19 mouse cellular contexts compared by ENCODE assay signal in the genomic region with DNA sequence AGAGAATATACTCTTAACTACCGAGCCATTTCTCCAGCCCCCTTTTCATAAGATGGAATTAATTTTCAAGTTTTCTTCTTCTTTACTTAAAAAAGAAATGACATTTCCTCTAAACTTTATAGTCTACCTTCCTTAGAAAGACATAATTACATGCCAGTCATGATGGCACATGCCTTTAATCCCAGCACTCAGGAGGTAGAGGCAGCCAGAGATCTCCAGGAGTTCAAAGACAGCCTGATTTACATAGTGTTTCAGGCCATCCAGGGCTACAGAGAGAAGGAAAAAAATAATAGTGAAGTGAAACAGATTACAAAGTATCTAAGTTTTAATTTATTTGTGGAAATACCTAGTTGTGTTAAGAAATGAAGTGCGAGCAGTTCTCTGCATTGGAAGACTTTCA. TPM values are rescaled to one million over a fixed set of nuclear protein-coding genes. Genes with fewer than 3 reads are reported as not detected.
DNase-seq lines count a peak whose midpoint lies in the region; ATAC-seq and TF ChIP-seq lines count a peak whose summit lies in the region.
"Had no signal": no experiment of that assay in that cellular context is flagged by ENCODE, and none has a peak within 500 bp of the region (broad histone marks: within the 10 kb centered on the region; RNA-seq: fewer than 3 reads in every experiment).

No protein-coding gene starts in this region.

- H3K36me3 ChIP-seq in forebrain, embryonic 14.5 days (ENCODE audit: control insufficient read depth, insufficient read depth, low read length), result no peaks in the 10 kb centered on the region
- H3K36me3 ChIP-seq in forebrain, embryonic 10.5 days (replicated peaks), result no peaks in the 10 kb centered on the region
- no peaks in the 10 kb centered on the region for H3K36me3 ChIP-seq in forebrain, embryonic 16.5 days (ENCODE audit: control insufficient read depth, insufficient read depth)
- H3K36me3 ChIP-seq in forebrain, postnatal 0 days (ENCODE audit: insufficient read depth), result no peaks in the 10 kb centered on the region
- H3K36me3 ChIP-seq: embryonic facial prominence, embryonic 13.5 days; embryonic facial prominence, embryonic 15.5 days had no signal

- no peaks in the 10 kb centered on the region for H3K9me3 ChIP-seq in forebrain, embryonic 14.5 days (replicated peaks; ENCODE audit: control insufficient read depth, low read length)
- H3K9me3 ChIP-seq in forebrain, embryonic 10.5 days, result peaks cover 4% of the 10 kb centered on the region; the same call in 1 of the 2 replicates
- no peaks in the 10 kb centered on the region for H3K9me3 ChIP-seq in forebrain, embryonic 16.5 days (ENCODE audit: control insufficient read depth, low read length)
- no peaks in the 10 kb centered on the region for H3K9me3 ChIP-seq in forebrain, postnatal 0 days (ENCODE audit: low read length)
- H3K9me3 ChIP-seq: embryonic facial prominence, embryonic 13.5 days; embryonic facial prominence, embryonic 15.5 days had no signal

- DNase-seq in forebrain, embryonic 14.5 days (ENCODE audit: low spot score), result no peak
- no peak for DNase-seq in forebrain, embryonic 10.5 days (ENCODE audit: extremely low spot score, low spot score)
- no peak for DNase-seq in forebrain, postnatal 0 days
- no peak for DNase-seq in ovary, postnatal 14 days (ENCODE audit: low spot score)
- DNase-seq: adrenal gland, adult 2 months; adrenal gland, postnatal 10 days; adrenal gland, postnatal 25 days; cerebellum, adult 11 months; cerebellum, adult 18-20 months; cerebellum, adult 8-10 months; cerebellum, adult 9-11 months; cerebellum, postnatal 14 days; cerebellum, postnatal 36 days; embryo, embryonic 11 days had no signal

- WGBS in forebrain, embryonic 14.5 days, result 77% methylated on average over 2 of the region's 2 CpGs
- WGBS in forebrain, embryonic 10.5 days, result 91% methylated on average over 2 of the region's 2 CpGs
- 44% methylated on average over 2 of the region's 2 CpGs for WGBS in forebrain, embryonic 16.5 days
- WGBS in forebrain, postnatal 0 days, result 39% methylated on average over 2 of the region's 2 CpGs

- H3K27ac ChIP-seq in forebrain, embryonic 14.5 days (ENCODE audit: low read depth, low read length), result no peak overlapping the region
- H3K27ac ChIP-seq in forebrain, embryonic 10.5 days, result no peak overlapping the region
- 0 out of 2 replicates have a peak overlapping the region, but pooled peaks have one; percentile 13 for H3K27ac ChIP-seq in forebrain, embryonic 16.5 days (ENCODE audit: low read length)
- no peak overlapping the region for H3K27ac ChIP-seq in forebrain, postnatal 0 days (ENCODE audit: low read depth, low read length)
- H3K27ac ChIP-seq: embryonic facial prominence, embryonic 13.5 days; embryonic facial prominence, embryonic 15.5 days had no signal

- H3K4me2 ChIP-seq in forebrain, embryonic 14.5 days (ENCODE audit: low read length), result no peak overlapping the region
- no peak overlapping the region for H3K4me2 ChIP-seq in forebrain, embryonic 16.5 days (ENCODE audit: low read length)
- no peak overlapping the region; the same call in 1 of the 2 replicates for H3K4me2 ChIP-seq in forebrain, postnatal 0 days (ENCODE audit: low read depth)
- H3K4me2 ChIP-seq: embryonic facial prominence, embryonic 13.5 days; embryonic facial prominence, embryonic 15.5 days had no signal

- H3K4me3 ChIP-seq in forebrain, embryonic 14.5 days (ENCODE audit: low read depth, low read length), result no peak overlapping the region
- H3K4me3 ChIP-seq in forebrain, embryonic 10.5 days, result no peak overlapping the region
- H3K4me3 ChIP-seq in forebrain, embryonic 16.5 days (replicated peaks; ENCODE audit: low read length), result no peak overlapping the region
- H3K4me3 ChIP-seq in forebrain, postnatal 0 days (ENCODE audit: low read depth, low read length), result no peak overlapping the region
- H3K4me3 ChIP-seq: embryonic facial prominence, embryonic 13.5 days; embryonic facial prominence, embryonic 15.5 days; erythroblast, embryonic 14.5 days had no signal

- peaks cover 5% of the 10 kb centered on the region; the same call in 1 of the 2 replicates for H3K4me1 ChIP-seq in forebrain, embryonic 14.5 days (ENCODE audit: control insufficient read depth, insufficient read depth, low read length)
- peaks cover 11% of the 10 kb centered on the region for H3K4me1 ChIP-seq in forebrain, embryonic 10.5 days
- H3K4me1 ChIP-seq in forebrain, embryonic 16.5 days (replicated peaks; ENCODE audit: control insufficient read depth, insufficient read depth, low read length), result peaks cover 8% of the 10 kb centered on the region
- H3K4me1 ChIP-seq in forebrain, postnatal 0 days (ENCODE audit: insufficient read depth), result 0 out of 2 replicates have a peak, but pooled peaks cover 11% of the 10 kb centered on the region
- H3K4me1 ChIP-seq: embryonic facial prominence, embryonic 13.5 days; embryonic facial prominence, embryonic 15.5 days had no signal

- no peaks in the 10 kb centered on the region for H3K27me3 ChIP-seq in forebrain, embryonic 14.5 days (replicated peaks; ENCODE audit: control insufficient read depth, insufficient read depth, low read length)
- no peaks in the 10 kb centered on the region for H3K27me3 ChIP-seq in forebrain, embryonic 10.5 days (ENCODE audit: poor library complexity, severe bottlenecking)
- no peaks in the 10 kb centered on the region for H3K27me3 ChIP-seq in forebrain, embryonic 16.5 days (replicated peaks; ENCODE audit: control insufficient read depth, insufficient read depth, low read length)
- no peaks in the 10 kb centered on the region for H3K27me3 ChIP-seq in forebrain, postnatal 0 days (ENCODE audit: insufficient read depth, low read length)
- H3K27me3 ChIP-seq: embryonic facial prominence, embryonic 13.5 days; embryonic facial prominence, embryonic 15.5 days had no signal

- no peak for TF ChIP-seq CTCF in forebrain, postnatal 0 days (IDR thresholded peaks at IDR 0.05; ENCODE audit: low read depth)

- H3K9ac ChIP-seq in forebrain, embryonic 14.5 days (ENCODE audit: low read length), result no peak overlapping the region
- no peak overlapping the region for H3K9ac ChIP-seq in forebrain, embryonic 16.5 days (replicated peaks; ENCODE audit: low read depth, low read length)
- H3K9ac ChIP-seq in forebrain, postnatal 0 days, result no peak overlapping the region
- H3K9ac ChIP-seq: embryonic facial prominence, embryonic 13.5 days; embryonic facial prominence, embryonic 15.5 days had no signal

- peak; percentile 27; the same call in 1 of the 2 replicates for ATAC-seq in forebrain, embryonic 14.5 days
- ATAC-seq in forebrain, embryonic 16.5 days, result peak; percentile 53
- peak; percentile 62 for ATAC-seq in forebrain, postnatal 0 days

RNA-seq across cellular contexts. Expression of a gene that starts 26.6 kb away (rescaled TPM):
- polyA plus RNA-seq in forebrain, embryonic 14.5 days (2014; fragmentation: Nextera tagmentation; extraction: Ambion mirVana), result 31.8 and 36.0 TPM in 2 replicates
- 27.1 and 31.4 TPM in 2 replicates for polyA plus RNA-seq in forebrain, embryonic 10.5 days (2016; fragmentation: Nextera tagmentation; extraction: Ambion mirVana)
- 34.2 and 36.7 TPM in 2 replicates for polyA plus RNA-seq in forebrain, embryonic 16.5 days (2015; fragmentation: Nextera tagmentation; extraction: Ambion mirVana)
- total RNA-seq in forebrain, postnatal 0 days (2014; rRNA removed), result 30.2 and 31.8 TPM in 2 replicates
- 18.0 and 22.1 TPM in 2 replicates for polyA plus RNA-seq in forebrain, postnatal 0 days (2015; fragmentation: Nextera tagmentation; extraction: Ambion mirVana)

RNA-seq across cellular contexts. Expression of a gene that starts 27.4 kb away (rescaled TPM):
- polyA plus RNA-seq in forebrain, embryonic 14.5 days (2014; fragmentation: Nextera tagmentation; extraction: Ambion mirVana), result 1.3 and 3.7 TPM in 2 replicates
- polyA plus RNA-seq in forebrain, embryonic 10.5 days (2016; fragmentation: Nextera tagmentation; extraction: Ambion mirVana), result 1.8 and 1.9 TPM in 2 replicates
- polyA plus RNA-seq in forebrain, embryonic 16.5 days (2015; fragmentation: Nextera tagmentation; extraction: Ambion mirVana), result 2.8 and 3.0 TPM in 2 replicates
- total RNA-seq in forebrain, postnatal 0 days (2014; rRNA removed), result 6.0 and 7.9 TPM in 2 replicates
- 1.5 and 1.6 TPM in 2 replicates for polyA plus RNA-seq in forebrain, postnatal 0 days (2015; fragmentation: Nextera tagmentation; extraction: Ambion mirVana)
- total RNA-seq: common myeloid progenitor, adult 5-6 weeks had no signal
